Mouse (Mus musculus): ENCODE measurements around the gene Chic2. TPM values are rescaled to one million over a fixed set of nuclear protein-coding genes. Genes with fewer than 3 reads are reported as not detected.
A peak's percentile ranks its signal among the peaks of the same experiment; 100 is the strongest.

Chic2 gene
- total RNA-seq, 1 experiment from 2014 or later, result 32.1 TPM

GRCm38 (mm10) chr5:74974726-74975411 lies 69.7 kb downstream of the Chic2 start:
- DNase-seq, result peak; percentile 94

- peak; percentile 53 for DNase-seq
Observed at GRCm38 (mm10) chr5:74974061-74974581, 70.5 kb downstream of the Chic2 start.

GRCm38 (mm10) chr5:74971418-74971817 lies 73.2 kb downstream of the Chic2 start:
- no peak for DNase-seq

GRCm38 (mm10) chr5:74969341-74969740 lies 75.2 kb downstream of the Chic2 start:
- no peak for DNase-seq

GRCm38 (mm10) chr5:74967882-74968281 lies 76.7 kb downstream of the Chic2 start:
- DNase-seq, result no peak

GRCm38 (mm10) chr5:74966891-74967290 lies 77.7 kb downstream of the Chic2 start:
- DNase-seq, result no peak

GRCm38 (mm10) chr5:74962771-74963170 lies 81.8 kb downstream of the Chic2 start:
- DNase-seq, result no peak

- DNase-seq, result peak; percentile 71
Observed at GRCm38 (mm10) chr5:74960840-74961543, 83.6 kb downstream of the Chic2 start.

- DNase-seq, result no peak
Observed at GRCm38 (mm10) chr5:74960306-74960705, 84.3 kb downstream of the Chic2 start.

- DNase-seq, result no peak
Observed at GRCm38 (mm10) chr5:74957293-74958076, 87.1 kb downstream of the Chic2 start.

GRCm38 (mm10) chr5:74956335-74956734 lies 88.2 kb downstream of the Chic2 start:
- no peak for DNase-seq

GRCm38 (mm10) chr5:74955565-74955964 lies 89.0 kb downstream of the Chic2 start:
- no peak for DNase-seq

- no peak for DNase-seq
Observed at GRCm38 (mm10) chr5:74952938-74953337, 91.6 kb downstream of the Chic2 start.

GRCm38 (mm10) chr5:74951375-74951774 lies 93.2 kb downstream of the Chic2 start:
- no peak for DNase-seq

GRCm38 (mm10) chr5:74949298-74949697 lies 95.3 kb downstream of the Chic2 start:
- no peak for DNase-seq

- no peak for DNase-seq
Observed at GRCm38 (mm10) chr5:74948482-74948881, 96.1 kb downstream of the Chic2 start.

Other genes starting within 250 kb of the Chic2 start
- gene Gsx2, start 30.8 kb upstream of the Chic2 start, total RNA-seq (2021), result not detected in 2 replicates
- 26.8 and 33.8 TPM in 2 replicates for gene Pdgfra, start 107.5 kb upstream of the Chic2 start, total RNA-seq (2021)